Mouse (Mus musculus): ENCODE results near the gene Sfrp5.

Sfrp5 gene

DNA sequence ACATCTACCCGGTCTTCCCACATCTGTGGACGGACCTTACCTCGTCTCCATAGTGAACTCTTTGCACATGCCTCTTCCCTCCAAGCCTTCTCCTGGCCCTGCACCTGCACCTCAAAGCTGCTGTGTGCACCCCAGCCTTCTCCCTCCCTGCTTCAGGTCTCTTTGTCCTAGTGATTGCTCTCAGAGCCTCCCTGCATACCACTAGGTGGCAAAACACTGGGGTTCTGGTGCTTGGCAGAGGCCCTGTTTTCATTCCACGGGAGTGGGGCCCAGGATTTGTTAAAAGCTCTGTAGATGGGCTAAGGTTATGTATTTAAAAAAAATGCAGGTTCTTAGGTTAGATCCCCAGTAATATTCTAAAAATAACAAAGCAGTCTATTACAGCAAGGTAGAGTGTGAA lies 5.0 kb downstream of the Sfrp5 start:
- DNase-seq: no peak

DNA sequence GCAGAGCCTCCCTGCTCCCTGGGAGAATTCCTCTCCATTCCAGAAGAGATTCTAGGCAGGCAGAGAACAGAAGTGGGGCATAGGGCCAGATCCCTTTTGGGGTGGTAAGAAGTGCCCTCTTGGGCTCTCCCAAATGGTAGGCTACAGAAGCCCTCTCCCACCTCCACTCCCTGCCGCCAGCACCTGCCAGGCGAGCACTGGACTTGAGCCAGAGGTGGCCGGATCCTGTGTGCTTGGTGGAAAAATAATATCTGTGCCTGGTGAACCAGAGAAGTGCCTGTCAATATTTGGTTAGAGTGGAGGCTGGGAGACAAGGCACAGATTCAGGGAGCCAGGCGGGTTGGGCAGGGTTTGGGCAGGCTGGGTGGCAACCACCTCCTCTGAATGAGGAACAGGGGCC lies 5.7 kb downstream of the Sfrp5 start:
- no peak for DNase-seq

GRCm38 (mm10) chr19:42193311-42193710 lies 8.7 kb downstream of the Sfrp5 start:
- DNase-seq: no peak

- DNase-seq: peak; percentile 55
Measured at GRCm38 (mm10) chr19:42190494-42190893, 11.6 kb downstream of the Sfrp5 start.

GRCm38 (mm10) chr19:42189735-42190134 lies 12.3 kb downstream of the Sfrp5 start:
- no peak for DNase-seq

- DNase-seq: peak; percentile 32
Measured at GRCm38 (mm10) chr19:42182673-42183072, 19.4 kb downstream of the Sfrp5 start.

GRCm38 (mm10) chr19:42179356-42179755 lies 22.7 kb downstream of the Sfrp5 start:
- DNase-seq: no peak

DNA sequence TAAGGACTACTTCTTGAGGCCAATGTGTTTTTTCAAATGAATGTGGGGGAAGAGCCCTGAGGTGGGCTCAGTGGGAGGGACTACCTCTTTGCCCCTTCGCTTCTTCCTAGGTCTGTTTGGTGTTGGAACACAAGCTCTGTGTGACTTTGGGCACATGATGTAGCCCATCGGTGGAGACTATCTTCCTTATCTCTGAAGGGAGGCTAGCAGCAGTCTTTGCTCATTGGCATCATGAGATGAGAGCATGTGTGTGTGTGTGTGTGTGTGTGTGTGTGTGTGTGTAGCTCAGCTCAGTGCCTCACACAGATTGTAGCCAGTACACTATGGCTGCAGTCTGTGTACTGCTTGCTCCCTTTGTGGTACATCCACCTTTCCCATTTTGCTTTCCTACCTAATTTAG lies 24.6 kb downstream of the Sfrp5 start:
- no peak for DNase-seq

DNA sequence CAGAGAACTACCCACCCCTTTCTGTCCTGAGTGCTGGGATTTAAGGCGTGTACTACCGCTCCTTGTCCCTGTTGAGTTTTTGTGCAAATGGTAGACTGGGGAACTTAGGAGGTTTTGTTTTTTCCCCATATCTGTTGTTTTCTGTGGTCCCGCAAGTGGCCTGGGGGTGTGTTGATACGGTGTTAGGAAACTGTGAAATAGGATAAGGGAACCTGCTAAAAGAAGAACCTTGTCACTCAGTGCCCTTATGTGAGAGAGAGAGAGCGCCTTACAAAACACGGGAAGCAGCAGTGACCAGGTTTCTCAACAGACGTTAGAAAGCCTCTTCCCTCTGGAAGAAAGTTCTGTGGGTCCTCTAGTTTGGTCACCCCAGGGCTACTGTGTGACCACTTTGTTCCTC lies 25.2 kb downstream of the Sfrp5 start:
- DNase-seq: no peak

DNA sequence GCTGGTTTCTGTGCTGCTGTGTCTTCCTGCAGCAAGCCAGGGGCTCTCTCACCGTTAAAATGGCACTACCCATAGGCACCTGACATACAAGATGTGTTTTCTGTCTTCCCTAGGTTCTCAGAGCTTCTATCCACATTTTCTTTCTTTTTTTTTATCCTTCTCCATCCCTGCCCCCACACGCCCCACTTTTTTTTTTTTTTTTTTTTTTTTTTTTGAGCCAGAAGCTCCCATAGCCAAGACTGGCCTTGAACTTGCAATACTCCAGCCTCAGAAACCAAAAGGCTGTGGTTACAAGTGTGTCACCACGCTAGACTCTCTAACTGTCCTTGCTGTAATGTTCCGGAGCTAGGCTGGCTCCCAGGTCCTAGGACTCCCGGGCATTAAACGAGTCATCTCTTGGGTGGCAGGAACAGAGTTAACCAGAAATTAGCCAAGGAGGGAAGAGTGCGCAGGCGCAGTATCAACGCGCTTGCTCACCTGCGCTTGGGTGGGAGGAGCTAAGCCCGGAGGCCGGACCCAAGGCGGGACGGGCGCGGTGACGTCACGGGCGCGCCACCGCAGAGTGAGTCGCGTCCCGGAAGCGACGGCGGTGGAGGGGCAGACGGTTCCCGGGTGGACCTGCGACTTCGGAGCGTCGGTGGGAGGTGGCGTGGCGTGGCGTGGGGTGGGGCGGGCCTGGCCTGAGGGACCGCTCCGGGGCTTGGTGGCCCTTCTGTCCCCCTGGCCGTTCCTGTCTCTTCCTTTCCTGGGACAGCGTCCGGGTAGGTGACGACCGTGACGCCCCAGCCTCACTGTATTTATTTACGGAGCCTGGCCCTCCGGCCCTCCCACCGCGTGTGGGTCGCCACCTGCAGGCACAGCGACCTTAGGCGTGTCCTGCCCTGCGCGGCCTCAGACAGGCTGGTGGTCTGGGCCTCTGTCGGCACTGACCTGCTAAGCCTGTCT lies 31.8 kb downstream of the Sfrp5 start:
- DNase-seq: peak; percentile 97

DNA sequence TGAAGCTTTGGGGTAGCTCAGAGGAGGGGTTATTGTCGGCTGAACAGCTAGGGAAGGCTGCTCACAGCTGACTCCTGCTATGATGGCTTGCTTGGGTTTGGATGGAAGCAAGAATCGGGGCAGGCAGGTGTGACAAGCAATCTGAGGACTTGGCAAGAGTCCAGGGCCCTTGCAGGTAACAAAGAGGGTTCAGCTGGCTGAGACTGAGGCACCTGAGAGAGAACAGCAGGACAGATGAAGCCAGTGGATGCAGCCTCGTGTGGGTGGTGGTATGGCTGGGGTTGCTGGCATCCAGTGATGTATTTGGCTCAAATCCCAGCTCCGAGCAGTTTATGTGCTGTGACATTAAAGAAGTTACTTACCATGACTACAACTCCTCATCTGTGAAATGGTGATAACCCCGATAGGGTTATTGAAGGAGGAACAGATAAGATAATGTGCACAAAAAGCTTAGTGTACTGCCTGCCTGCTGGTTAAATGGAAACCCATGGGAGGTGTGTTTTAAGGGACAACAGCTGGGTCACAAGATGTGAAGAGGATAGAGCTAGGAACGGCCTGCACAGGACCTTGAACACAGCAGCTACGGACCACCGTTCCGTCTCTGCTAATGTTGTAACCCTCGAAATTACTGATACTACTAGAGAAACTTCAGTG lies 32.6 kb downstream of the Sfrp5 start:
- no peak for DNase-seq

DNA sequence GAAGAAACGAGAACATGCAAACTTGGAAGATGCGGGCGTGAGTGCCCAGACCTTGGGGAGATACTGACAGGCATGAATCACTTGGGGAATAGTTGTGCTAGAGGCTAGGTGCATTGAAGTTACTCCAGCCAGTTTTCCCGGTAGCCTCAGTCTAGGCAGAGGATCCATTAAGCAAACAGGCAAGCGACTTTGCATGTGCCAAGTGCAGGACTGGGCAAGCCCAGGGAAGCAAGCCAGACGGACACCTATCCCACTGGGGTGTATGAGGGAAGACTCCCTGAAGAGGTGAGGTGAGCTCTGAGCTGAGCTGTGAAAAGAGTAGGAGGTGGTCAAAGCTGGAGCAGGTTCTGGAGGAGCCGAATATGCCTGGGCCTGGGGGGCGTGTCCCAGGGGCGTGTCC lies 34.6 kb downstream of the Sfrp5 start:
- DNase-seq: no peak

DNA sequence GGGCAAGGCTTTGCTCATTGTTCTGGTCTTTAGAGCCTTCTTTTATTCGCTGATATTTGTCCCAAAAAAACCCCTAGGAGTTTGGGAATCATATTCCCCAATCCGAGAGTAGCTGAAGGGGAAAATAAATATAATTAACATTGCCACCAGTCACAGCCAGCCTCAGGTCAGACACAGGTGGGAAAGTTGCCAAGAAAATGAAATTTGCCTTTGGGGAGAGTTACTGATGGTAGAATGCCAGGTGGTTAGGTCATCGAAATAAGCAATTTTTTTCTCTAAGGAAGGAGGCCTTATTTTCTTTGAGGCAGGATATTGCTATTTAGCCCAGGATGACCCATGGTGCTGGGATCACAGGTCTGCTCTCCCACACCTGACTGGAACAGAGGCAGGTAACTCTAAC lies 35.3 kb downstream of the Sfrp5 start:
- no peak for DNase-seq

- DNase-seq: peak; percentile 89
Measured at GRCm38 (mm10) chr19:42166130-42166529, 35.9 kb downstream of the Sfrp5 start.

DNA sequence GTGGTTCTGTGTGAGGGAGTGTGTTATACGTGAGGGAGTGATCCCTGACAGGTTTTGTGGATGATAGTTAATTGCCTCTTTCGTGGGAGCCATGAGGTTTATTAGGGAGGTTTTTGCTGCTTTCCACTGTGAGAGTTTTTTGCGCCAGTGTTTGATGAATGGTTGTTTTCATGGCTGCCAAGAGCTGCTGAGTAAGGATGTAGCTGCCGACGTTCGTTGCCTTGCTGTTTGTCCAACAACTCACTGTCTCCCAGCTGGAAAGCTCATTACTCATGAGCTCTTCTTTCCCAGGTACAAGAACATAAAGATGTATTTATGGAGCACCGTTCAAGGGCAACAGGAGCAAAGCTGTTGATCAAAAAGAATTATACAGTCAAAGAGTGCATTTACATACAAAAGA lies 37.9 kb downstream of the Sfrp5 start:
- no peak for DNase-seq

DNA sequence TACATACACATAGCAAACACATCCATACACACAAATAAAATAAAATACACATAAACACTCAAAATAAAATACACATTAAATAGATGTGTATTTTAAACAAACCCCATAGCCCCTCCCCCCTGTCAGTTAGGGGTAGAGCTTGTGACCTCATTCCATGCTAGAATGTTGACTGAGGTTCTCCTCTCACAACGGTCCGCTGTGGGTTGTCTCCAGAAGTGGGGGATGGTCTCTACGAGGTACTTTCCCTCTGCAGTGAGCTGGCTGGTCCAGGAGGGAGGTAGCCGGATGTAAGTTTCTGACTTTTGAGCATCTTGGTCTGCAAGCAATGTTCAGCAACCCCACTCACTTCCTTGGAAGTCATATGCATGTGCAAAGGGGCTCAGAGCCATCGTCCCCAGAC lies 38.3 kb downstream of the Sfrp5 start, which contains the start of gene Zfyve27:
Gene Zfyve27, plus strand, starts transcription at position 188 of the 400 bp plus-strand sequence.
- no peak for DNase-seq

- DNase-seq: no peak
Measured at GRCm38 (mm10) chr19:42158246-42159017, 43.6 kb downstream of the Sfrp5 start.

DNA sequence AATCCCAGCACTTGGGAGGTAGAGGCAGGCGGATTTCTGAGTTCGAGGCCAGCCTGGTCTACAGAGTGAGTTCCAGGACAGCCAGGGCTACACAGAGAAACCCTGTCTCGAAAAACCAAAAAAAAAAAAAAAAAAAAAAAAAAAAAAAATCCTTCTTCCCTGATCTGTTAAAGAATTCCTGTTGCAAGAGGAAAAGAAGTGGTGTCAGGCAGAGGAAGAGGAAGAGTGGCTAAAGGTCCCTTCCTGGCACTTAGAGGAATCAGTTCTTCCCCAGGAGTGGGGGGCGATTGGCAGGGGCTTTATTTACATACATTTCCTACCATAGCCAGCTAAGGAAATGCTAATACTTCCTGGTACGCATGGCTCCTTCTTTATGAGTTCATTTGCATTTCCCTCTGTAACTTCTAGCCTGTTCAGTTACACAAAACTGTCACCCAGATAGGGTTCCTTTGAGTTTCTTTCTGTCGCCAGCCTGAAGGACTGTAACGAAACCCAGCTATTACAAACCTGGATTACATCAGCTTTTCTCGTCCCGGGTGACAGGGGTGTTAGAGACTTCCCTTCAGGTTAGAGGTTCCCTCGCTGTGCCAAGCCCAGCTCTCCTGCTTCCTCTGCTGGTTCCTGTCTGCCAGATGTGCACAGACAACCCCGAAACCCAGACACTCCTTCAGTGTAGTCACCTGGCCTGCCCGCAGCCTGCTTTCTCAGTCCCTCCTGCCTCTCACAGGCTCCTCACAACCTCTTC lies 44.4 kb downstream of the Sfrp5 start:
- DNase-seq: peak; percentile 30

DNA sequence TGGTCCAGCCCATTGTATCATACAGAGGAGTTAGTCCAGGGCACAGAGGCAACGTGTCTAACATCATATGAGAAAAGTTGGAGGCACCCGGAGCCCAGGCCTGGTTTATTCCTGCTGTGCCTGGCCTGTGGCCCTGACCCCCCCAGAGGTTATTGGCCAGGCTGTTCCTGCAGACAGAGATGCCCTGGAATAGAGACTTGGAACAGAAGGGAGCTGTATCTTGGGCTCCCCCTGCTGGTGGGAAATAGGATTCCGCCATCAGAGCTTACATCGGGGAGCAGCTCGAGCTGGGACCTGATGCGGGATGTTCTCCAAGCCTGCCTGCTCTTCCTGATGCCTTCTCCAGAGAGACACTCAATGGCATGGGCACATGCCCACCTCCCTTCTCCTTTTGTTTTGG lies 50.1 kb downstream of the Sfrp5 start:
- DNase-seq: peak; percentile 79

DNA sequence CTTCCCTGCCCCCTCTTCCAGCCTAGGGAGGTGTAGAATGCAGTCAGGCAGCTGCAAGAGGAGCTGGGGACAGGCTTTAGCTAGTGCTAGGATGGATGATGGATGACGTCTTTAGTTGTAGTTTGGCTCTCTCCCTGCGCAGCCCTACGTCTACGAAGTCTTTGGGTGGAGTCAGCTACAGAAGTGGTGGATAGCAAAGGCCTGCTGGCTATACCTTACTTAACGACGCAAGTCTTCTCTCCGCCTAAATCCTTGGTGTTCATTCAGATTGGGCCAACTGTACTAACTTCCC lies 53.5 kb downstream of the Sfrp5 start:
- DNase-seq: no peak

All from thymus, postnatal 14 days (tissue).